Mouse (Mus musculus): ENCODE data around the gene Tymp.

DNA sequence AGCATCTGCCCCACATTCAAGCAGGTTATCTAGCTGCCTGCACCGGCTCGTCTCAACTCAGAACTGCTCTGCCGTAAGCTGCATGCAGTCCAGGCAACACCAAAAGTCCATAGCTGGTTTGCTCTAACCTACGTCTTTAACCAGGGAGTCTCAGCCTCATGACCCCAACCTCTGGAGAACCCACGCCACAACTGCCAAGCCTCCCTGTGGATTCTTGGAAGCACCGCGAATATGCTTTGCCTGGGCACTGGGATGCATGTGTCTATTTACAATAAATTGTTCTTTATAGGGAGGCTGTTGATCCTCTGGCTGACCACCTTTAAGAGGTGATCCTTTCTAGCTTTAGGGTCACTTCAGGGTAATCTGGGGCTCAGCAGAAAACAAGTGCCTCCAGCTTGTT is 4.3 kb downstream of the Tymp start:
- no peak for TF ChIP-seq CTCF (IDR thresholded peaks at IDR 0.05)
- TF ChIP-seq EP300 (IDR thresholded peaks at IDR 0.05): no peak
